8 mouse cellular contexts compared by ENCODE assay signal in the genomic region with DNA sequence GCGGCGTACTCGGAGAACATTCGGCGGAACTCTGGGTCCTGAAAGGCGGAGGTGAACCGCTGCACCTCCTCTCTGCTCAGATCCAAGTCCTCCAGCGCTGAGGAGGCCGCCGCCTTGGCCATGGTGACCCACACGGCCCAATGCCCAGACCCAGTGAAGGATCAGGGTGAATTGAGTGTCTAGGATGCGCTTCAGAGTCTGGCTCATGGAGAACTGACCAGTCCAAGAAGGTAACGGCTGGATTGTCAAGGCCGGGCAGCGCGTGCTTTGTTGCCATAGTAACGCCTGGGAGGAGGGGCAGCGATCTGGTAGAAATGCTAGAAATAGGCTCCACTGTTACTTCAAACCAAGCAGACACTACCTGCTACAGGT. TPM values are rescaled to one million over a fixed set of nuclear protein-coding genes. Genes with fewer than 3 reads are reported as not detected.
DNase-seq lines count a peak whose midpoint lies in the region.

TSS of gene Dnaaf2 (minus strand) at position 266 of the 372 bp plus-strand sequence.

- DNase-seq in 3T3-L1 (ENCODE audit: low read depth, low spot score) (peak; percentile 83), adipocyte (ENCODE audit: low spot score) (peak; percentile 70)
- peak; percentile 51 for DNase-seq in embryo, embryonic 11.5 days (ENCODE audit: low read depth, low spot score)
- peak; percentile 61 to 71 for DNase-seq in heart, adult 18-20 months
- DNase-seq in kidney, adult 11 months: peak; percentile 81
- DNase-seq in limb, embryonic 10.5 days (ENCODE audit: low spot score): peak; percentile 77
- DNase-seq in mesoderm, embryonic 11.5 days (ENCODE audit: low read depth, low spot score): peak; percentile 76
- DNase-seq in right cerebral cortex, postnatal 4 days: peak; percentile 57

- WGBS in limb, embryonic 10.5 days: under 1% methylated on average over 18 of the region's 18 CpGs

- peaks cover 26% of the 10 kb centered on the region for H3K4me1 ChIP-seq in limb, embryonic 10.5 days

- no peaks in the 10 kb centered on the region for H3K9me3 ChIP-seq in limb, embryonic 10.5 days (replicated peaks)

- H3K36me3 ChIP-seq in limb, embryonic 10.5 days: peaks cover 49% of the 10 kb centered on the region

- H3K27me3 ChIP-seq in limb, embryonic 10.5 days (ENCODE audit: low read depth, poor library complexity, severe bottlenecking): no peaks in the 10 kb centered on the region

- H3K27ac ChIP-seq in limb, embryonic 10.5 days: peak within 1 kb of the TSS; percentile 93

- peak within 1 kb of the TSS; percentile 82 for H3K4me3 ChIP-seq in limb, embryonic 10.5 days

RNA-seq across cellular contexts. Expression of gene Dnaaf2, which starts in this region (rescaled TPM):
- total RNA-seq in heart, adult 18-20 months (2021): under 1 TPM; 0.57 to 0.65 TPM
- 16.7 and 17.0 TPM in 2 replicates for polyA plus RNA-seq in limb, embryonic 10.5 days (2016; fragmentation: Nextera tagmentation; extraction: Ambion mirVana)

Comparison
In these comparisons a context has a peak if more than half of its experiments do, and no peak if none do; other contexts are left out.
1. Peak in every context shown above with its lines: DNase-seq, H3K4me3 ChIP-seq and H3K27ac ChIP-seq.
2. Peak in DNase-seq in heart, adult 18-20 months; RNA of the gene not detected or under 1 TPM.